Mouse (Mus musculus): ENCODE measurements around the gene Filip1l.

GRCm38 (mm10) chr16:57319284-57320124 is 33.4 kb upstream of the Filip1l start:
- TF ChIP-seq CTCF (IDR thresholded peaks at IDR 0.05; ENCODE audit: low read depth, low read length) (no peak), POLR2A (IDR thresholded peaks at IDR 0.05; ENCODE audit: borderline replicate concordance, low read depth, low read length) (no peak)
